Mouse (Mus musculus) Muller cell, postnatal 12 days (primary cell): ENCODE results near the gene Sbf2.

Source experiments
- DNase-seq: peaks from one replicate; pipeline ENCODE4 v3.0.0-alpha.2; 2015; ENCODE audit errors: inconsistent ontology term

The Sbf2 gene

GRCm38 (mm10) chr7:110272434-110272833 lies 342.3 kb downstream of the Sbf2 start:
- no peak for DNase-seq

- no peak for DNase-seq
Measured at GRCm38 (mm10) chr7:110271814-110272213, 342.9 kb downstream of the Sbf2 start.

GRCm38 (mm10) chr7:110270455-110270854 lies 344.3 kb downstream of the Sbf2 start:
- DNase-seq, result no peak

- no peak for DNase-seq
Measured at GRCm38 (mm10) chr7:110269777-110270176, 344.9 kb downstream of the Sbf2 start.

- DNase-seq, result peak; percentile 64
Measured at GRCm38 (mm10) chr7:110268511-110268910, 346.2 kb downstream of the Sbf2 start.

- no peak for DNase-seq
Measured at GRCm38 (mm10) chr7:110267994-110268393, 346.7 kb downstream of the Sbf2 start.

DNA sequence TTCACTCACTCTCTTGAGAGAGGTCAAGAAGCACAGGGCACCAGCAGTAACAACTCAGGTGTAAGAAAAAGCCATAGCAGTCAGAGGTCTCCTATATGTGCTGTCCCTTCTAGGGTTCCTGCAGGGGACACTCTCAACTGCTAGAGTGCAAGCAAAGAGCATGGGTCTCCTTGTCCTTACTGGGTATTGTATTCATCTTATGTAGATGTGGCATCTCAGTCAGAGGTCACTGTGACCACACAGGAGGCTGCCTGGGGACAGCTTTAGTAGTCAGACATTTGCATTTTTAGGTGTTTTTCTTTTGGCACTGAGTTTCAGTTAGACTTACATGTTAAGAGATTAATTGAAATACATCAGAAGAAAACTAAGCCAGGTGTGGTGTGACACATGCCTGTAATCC lies 347.7 kb downstream of the Sbf2 start:
- no peak for DNase-seq

- peak; percentile 72 for DNase-seq
Measured at GRCm38 (mm10) chr7:110265796-110266195, 348.9 kb downstream of the Sbf2 start.

DNA sequence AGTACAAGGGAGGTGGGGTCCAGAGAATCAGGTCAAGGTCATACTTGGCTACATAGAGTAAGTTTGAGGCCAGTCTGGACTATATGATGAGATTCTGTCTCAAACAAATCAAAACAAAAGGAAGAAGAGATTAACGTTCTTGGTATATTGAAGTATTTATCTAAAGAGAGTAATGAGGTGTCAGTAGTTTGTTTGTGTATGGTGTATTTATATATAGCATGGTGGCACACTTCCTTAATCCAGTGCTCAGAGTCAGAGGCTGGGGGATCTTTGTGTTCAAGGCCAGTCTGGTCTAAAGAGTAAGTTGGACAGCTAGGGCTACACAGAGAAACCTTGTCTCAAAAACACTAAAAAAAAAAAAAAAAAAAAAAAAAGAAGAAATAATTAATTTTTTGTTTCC lies 351.2 kb downstream of the Sbf2 start:
- DNase-seq, result no peak

GRCm38 (mm10) chr7:110262661-110263060 lies 352.1 kb downstream of the Sbf2 start:
- no peak for DNase-seq

DNA sequence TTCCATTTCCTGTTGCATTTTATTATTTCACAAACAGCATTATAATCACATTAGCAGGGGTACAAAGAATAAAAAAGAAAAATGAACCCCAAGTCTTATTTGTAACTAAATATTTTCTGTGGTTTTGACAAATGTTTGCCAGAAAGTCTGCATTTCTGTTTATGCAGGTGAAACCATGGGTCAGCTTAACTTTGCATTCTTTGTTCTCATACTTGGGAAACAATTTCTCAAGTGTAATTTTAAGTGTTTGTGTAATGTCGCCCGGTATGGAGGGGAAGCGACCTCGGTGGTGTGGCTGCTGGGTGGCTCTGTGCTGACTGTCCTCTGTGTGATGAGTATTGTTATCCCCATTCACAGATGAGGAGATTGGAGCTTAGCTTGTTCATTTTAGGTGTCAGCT lies 352.9 kb downstream of the Sbf2 start:
- no peak for DNase-seq

- no peak for DNase-seq
Measured at GRCm38 (mm10) chr7:110259966-110260711, 354.6 kb downstream of the Sbf2 start.

- DNase-seq, result no peak
Measured at GRCm38 (mm10) chr7:110258196-110258950, 356.3 kb downstream of the Sbf2 start.
